Mouse (Mus musculus) CD4-positive, CD25-positive, alpha-beta regulatory T cell, adult 4 months (primary cell): ENCODE data around the gene Slc22a17. TPM values are rescaled to one million over a fixed set of nuclear protein-coding genes. Genes with fewer than 3 reads are reported as not detected.

ENCODE experiments used
- ATAC-seq: one replicate; pipeline ENCODE4 v1.8.0; 2017
- polyA plus RNA-seq, 2 experiments: library from polyadenylated mRNA; unstranded; fragments of 100-300 nt; shearing (Covaris generic); gene quantifications; one replicate each; pipeline ENCODE4 v1.2.1; 2017

Slc22a17 gene
- polyA plus RNA-seq, 2 experiments from 2014 or later: 0.71 to 1.1 TPM

GRCm38 (mm10) chr14:54856703-54857102 lies 56.2 kb downstream of the Slc22a17 start:
- no peak for ATAC-seq

Other genes starting within 250 kb of the Slc22a17 start
- gene 1700123O20Rik, start 226.9 kb downstream of the Slc22a17 start, polyA plus RNA-seq: 100 to 1,000 TPM in 1 of 2 experiments, 10 to 100 TPM in 1; 98.9 to 105 TPM
- gene Acin1, start 226.2 kb downstream of the Slc22a17 start, polyA plus RNA-seq: 100 to 1,000 TPM; 151 to 179 TPM
- gene Gm29776, start 214.3 kb downstream of the Slc22a17 start, polyA plus RNA-seq: not detected
- gene Cebpe, start 201.0 kb downstream of the Slc22a17 start, polyA plus RNA-seq: not detected
- gene Slc7a8, start 131.2 kb downstream of the Slc22a17 start, polyA plus RNA-seq: under 1 TPM in 1 of 2 experiments, not detected in 1; 0.14 TPM
- not detected for gene Rnf212b, start 99.0 kb downstream of the Slc22a17 start, polyA plus RNA-seq
- gene Homez, start 42.2 kb downstream of the Slc22a17 start, polyA plus RNA-seq: 1 to 10 TPM; 3.4 to 7.6 TPM
- gene Ppp1r3e, start 35.6 kb downstream of the Slc22a17 start, polyA plus RNA-seq: 1 to 10 TPM in 1 of 2 experiments, not detected in 1; 1.1 TPM
- gene Bcl2l2, start 29.8 kb downstream of the Slc22a17 start, polyA plus RNA-seq: 1 to 10 TPM; 1.3 to 2.7 TPM
- gene Gm20521, start 29.7 kb downstream of the Slc22a17 start, polyA plus RNA-seq: not detected
- 10 to 100 TPM; 19.6 to 33.9 TPM for gene Pabpn1, start 20.6 kb downstream of the Slc22a17 start, polyA plus RNA-seq
- not detected for gene Efs, start 13.0 kb upstream of the Slc22a17 start, polyA plus RNA-seq
- gene Il25, start 19.6 kb upstream of the Slc22a17 start, polyA plus RNA-seq: not detected
- gene Cmtm5, start 23.1 kb upstream of the Slc22a17 start, polyA plus RNA-seq: not detected
- gene Myh6, start 53.8 kb upstream of the Slc22a17 start, polyA plus RNA-seq: not detected
- not detected for gene Gm17428, start 63.8 kb upstream of the Slc22a17 start, polyA plus RNA-seq
- gene Myh7, start 81.5 kb upstream of the Slc22a17 start, polyA plus RNA-seq: not detected
- gene Ngdn, start 102.3 kb upstream of the Slc22a17 start, polyA plus RNA-seq: 100 to 1,000 TPM; 181 to 192 TPM
- 1 to 10 TPM; 4.2 to 4.6 TPM for gene Zfhx2, start 179.2 kb upstream of the Slc22a17 start, polyA plus RNA-seq
- 10 to 100 TPM; 11.6 to 17.9 TPM for gene Thtpa, start 181.7 kb upstream of the Slc22a17 start, polyA plus RNA-seq
- 100 to 1,000 TPM; 110 to 194 TPM for gene Ap1g2, start 193.5 kb upstream of the Slc22a17 start, polyA plus RNA-seq
- gene Jph4, start 203.8 kb upstream of the Slc22a17 start, polyA plus RNA-seq: not detected